Mouse (Mus musculus) adipose tissue, adult 10 weeks (tissue): ENCODE measurements around the gene Gm9958. TPM values are rescaled to one million over a fixed set of nuclear protein-coding genes. Genes with fewer than 3 reads are reported as not detected.

ENCODE experiments used
- polyA plus RNA-seq: library from polyadenylated mRNA; stranded (reverse); fragments of 350-450 nt; fragmentation: Illumina TruSeq; extraction: RNeasy Lipid Tissue Mini Kit (QIAGEN cat#74804); gene quantifications from one replicate; pipeline ENCODE4 v1.2.3, GENCODE M21; 2014; ENCODE audit warnings: low read depth, low replicate concordance

Gm9958 gene
- polyA plus RNA-seq: 5.1 TPM

DNA sequence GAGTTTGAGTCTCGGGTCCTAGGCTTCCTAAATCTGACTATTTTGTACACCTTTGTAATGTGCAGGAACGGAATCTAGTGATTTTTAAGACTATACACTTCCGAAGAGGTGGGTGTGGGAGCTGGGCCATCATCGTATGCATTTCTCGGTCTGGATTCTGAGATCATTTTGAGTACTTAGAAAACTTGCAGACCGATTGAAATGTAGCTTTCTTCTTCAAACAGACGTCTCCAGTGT, at the start of gene Gm9958:
Gene Gm9958, plus strand, starts transcription at position 138 of the 237 bp plus-strand sequence.

DNA sequence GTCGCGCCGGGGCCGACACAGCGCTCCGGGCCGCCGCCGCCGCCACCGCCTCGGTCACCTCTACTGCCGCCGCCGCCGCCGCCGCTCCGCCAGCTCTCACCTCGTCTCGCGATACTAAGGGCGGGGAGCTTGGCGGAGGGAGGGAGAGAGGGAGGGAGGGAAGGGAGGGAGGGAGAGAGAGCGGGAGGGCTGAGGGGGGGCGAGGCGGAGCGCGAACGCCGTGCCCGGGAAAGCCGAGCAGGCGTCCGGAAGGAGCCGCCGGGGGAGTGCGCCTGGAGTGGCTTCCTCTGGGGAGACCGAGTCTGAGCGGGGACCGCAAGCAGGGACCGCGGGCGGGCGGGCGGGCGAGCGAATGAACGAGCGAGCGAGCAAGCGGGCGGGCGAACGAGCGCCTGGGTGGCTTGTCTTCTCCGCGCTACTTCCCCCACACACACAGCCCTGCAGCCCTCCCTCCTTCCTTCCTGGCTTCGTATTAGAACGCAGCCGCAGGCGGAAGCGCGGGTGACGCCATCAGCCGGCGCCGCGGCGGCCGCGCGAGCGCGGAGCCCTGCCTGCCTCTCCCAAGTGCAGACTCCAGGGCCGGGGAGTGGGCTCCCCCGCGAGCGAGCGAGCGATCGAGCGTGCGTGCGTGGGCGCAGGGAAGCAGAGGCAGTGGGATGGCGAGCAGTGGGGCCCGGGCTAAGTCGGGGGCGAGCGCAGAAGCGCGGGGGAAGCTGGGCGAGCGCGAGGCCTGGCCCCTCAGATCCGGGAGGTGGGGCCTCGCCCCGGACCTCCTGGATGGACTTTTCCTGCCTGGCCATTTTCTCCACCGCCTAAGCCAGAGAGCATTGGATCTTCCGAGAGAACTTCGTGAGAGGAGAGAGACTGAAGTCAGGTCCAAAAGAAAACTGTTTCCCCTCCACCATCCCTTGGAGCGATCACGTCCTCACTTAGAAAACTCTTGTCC, 610 bp upstream of the Gm9958 start, which contains the start of gene Ankrd17:
Gene Ankrd17, minus strand, starts transcription at position 457 of the 946 bp plus-strand sequence.

Other genes starting within 250 kb of the Gm9958 start
- gene Cox18, start 143.2 kb upstream of the Gm9958 start, polyA plus RNA-seq: 18.2 TPM
- gene Ankrd17, start 627 bp upstream of the Gm9958 start, polyA plus RNA-seq: 35.6 TPM
- 3.9 TPM for gene Alb, start 93.7 kb downstream of the Gm9958 start, polyA plus RNA-seq
- 0.19 TPM for gene Afp, start 123.5 kb downstream of the Gm9958 start, polyA plus RNA-seq
- gene Afm, start 151.7 kb downstream of the Gm9958 start, polyA plus RNA-seq: 0.57 TPM
- not detected for gene 5830473C10Rik, start 193.9 kb downstream of the Gm9958 start, polyA plus RNA-seq